Mouse (Mus musculus) left cerebral cortex, adult 11 months (tissue): ENCODE measurements around the gene Trim58.
A peak's percentile ranks its signal among the peaks of the same experiment; 100 is the strongest.

ENCODE experiments used
- DNase-seq: peaks from one replicate; pipeline ENCODE4 v3.0.0; 2022; ENCODE audit warnings: low spot score

Gene Trim58

GRCm38 (mm10) chr11:58640272-58640867 lies at the start of gene Trim58:
Gene Trim58, plus strand, starts transcription at chr11:58640465.
- DNase-seq: no peak

- no peak for DNase-seq
Observed at GRCm38 (mm10) chr11:58594814-58595213, 45.5 kb upstream of the Trim58 start, which contains the start of gene Olfr324. Gene Olfr324, plus strand, starts transcription at chr11:58595114.

DNA sequence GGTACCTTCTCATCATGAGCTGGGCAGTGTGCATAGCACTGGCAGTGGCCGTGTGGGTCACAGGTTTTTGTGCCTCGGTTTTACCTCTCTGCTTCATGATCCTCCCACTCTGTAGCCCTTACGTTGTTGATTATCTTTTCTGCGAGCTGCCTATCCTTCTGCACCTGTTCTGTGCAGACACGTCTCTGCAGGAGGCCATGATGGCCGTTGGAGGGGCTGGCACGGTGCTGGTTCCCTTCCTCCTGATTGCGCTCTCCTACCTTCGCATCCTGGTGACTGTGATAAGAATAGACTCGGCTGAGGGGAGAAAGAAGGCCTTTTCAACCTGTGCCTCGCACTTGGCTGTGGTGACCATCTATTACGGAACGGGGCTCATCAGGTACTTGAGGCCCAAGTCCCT lies 42.4 kb upstream of the Trim58 start:
- no peak for DNase-seq

- DNase-seq: no peak
Observed at GRCm38 (mm10) chr11:58602062-58602461, 38.2 kb upstream of the Trim58 start.

DNA sequence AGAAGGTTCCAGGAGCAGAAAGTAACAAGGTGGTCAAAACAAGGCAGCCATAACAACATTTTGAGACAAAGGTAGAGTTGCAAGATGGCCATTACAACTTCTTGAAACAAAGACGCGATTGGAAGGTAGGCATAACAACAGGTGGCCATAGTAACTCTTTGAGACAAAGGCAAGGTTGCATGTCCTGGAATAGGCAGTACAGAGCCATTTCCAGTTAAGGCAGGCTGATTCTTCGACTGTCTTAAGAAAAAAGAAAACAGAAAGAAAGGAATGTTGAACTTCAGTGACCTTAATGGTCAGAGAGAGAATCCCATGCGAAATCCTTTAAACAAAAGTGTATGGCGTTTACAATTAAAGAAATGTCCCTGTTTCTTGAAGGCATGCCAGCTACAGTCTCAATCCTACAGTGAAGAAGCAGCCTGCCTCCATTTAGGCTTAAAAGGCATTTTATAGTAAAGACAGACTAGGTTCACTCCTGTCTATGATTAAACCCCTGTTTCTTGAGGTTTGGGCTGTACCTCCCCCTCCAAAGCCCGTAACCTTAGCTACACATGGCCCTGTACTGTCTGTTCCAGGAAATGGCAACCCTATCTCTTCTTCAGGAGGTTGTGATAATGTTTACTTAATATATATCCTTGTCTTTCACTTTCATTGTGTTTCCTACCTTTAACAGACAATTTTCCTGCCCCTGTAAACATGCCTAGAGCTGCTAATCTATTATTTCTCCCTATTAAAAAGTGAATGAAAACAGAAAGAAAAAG lies 37.3 kb upstream of the Trim58 start:
- no peak for DNase-seq

DNA sequence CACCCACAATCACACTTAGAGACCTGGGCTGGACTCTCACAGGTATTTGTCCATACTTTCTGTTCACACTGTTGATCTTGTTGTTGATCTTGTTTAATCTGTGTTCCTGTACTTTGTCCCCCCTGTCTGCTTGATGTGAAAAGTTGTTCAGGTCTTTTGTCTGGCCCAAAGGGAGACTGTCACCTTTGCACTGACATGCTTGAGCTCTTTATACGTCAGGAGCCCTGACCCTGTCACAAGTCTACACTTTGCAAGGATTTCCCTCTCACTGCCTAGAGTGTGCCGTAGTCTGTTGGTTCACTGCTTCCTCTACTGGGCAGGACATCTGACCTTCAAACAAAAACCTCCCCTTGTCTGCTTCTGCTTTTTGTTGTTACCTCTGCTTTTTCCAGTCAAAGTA lies 35.6 kb upstream of the Trim58 start:
- no peak for DNase-seq

- DNase-seq: no peak
Observed at GRCm38 (mm10) chr11:58605228-58605627, 35.0 kb upstream of the Trim58 start.

- DNase-seq: no peak
Observed at GRCm38 (mm10) chr11:58606177-58606919, 33.9 kb upstream of the Trim58 start.

DNA sequence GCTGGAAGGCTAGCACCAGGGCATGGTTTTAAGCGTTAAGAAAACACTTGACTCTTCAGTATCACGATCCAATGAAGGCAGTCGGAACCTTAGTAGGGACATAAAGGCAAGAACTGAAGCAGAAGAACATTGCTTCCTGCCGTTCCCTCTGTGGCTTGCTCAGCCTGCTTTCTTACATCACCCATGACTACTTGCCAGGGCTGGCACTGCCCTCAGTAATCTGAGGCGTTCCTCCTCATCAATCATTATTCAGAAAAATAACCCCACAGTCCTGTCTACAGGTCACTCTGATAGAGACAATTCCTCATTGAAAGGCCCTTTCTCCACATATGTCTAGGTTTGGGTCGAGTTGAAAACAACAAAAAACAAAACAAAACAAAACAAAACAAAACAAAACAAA lies 33.2 kb upstream of the Trim58 start:
- no peak for DNase-seq

DNA sequence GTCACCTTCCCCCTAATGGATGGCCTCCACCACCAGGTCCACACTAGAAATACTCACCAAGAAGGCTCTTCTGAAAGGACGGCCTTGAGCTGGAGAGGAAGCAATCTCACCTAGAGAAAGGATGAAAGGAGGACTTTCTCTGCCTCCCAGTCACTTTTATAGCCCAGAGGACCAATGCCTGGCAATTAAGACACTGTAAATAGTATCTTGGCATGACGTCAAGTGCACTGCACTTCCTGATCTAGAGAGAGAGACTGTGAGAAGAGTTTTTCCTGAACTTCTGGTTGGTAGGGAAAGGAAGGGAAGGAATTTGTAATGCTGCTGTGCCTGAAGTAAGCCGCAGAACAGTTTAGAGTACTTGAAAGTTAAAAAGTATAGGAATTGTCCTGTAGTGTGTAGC lies 26.9 kb upstream of the Trim58 start:
- no peak for DNase-seq

GRCm38 (mm10) chr11:58614526-58614925 lies 25.7 kb upstream of the Trim58 start:
- no peak for DNase-seq

DNA sequence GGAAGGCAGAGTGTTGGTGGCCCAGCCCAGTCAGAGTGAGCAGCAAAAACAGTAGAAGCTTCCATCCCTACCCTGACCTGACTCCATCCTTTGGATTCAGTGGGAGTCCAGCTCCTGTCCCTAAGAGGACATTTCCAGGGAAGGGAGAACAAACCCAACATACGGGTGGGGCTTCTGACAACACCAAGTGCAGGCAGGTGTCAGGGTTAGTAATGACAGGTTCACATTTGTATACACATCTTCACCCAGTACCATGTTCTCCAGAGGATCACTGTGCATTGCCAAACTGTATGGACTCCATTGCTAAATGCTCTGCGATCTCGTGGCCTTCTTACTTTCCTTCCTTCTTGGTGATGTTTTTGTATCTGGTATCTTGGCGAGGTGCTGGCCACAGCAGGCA lies 24.3 kb upstream of the Trim58 start, which contains the start of gene 2210407C18Rik:
TSS of gene 2210407C18Rik (minus strand) at position 101 of the 400 bp plus-strand sequence.
- no peak for DNase-seq

DNA sequence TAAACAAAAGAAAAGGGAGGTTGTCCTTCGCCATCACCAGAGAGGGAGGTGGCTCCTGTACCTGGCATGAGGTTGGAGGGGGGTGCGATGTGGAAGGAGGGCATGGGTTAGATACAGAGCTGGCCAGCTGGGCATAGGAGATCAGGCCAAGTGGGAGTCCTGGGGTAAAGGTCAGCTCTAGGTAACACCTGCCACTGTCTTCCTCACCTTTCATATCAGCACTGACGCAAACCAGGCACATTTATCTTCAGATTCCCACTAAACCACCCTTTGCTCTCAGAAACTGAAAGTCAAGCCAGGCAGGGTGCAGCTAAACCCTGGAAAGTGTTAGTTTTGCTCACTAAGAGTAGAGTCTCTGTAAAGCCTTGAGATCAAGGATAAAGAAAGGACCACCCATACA lies 21.9 kb upstream of the Trim58 start:
- no peak for DNase-seq

DNA sequence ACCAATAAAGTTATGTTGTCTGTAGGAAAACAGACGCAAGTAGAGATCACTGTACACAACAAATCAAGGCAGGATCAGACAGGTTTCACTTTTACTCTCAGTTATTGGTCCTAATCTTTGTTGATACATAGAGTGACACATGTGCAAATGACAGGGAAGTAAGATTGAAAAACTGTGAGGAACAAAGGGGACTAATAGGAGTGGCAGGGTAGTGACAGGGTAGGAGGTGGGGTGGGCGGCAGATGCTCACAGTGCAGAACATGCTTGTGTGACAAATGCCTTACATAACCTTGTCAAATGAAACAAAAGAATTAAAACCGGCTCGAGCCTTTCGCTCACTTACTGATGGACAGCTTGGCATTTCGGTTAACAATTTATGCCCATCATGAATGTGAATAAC lies 21.5 kb upstream of the Trim58 start:
- DNase-seq: peak; percentile 7

DNA sequence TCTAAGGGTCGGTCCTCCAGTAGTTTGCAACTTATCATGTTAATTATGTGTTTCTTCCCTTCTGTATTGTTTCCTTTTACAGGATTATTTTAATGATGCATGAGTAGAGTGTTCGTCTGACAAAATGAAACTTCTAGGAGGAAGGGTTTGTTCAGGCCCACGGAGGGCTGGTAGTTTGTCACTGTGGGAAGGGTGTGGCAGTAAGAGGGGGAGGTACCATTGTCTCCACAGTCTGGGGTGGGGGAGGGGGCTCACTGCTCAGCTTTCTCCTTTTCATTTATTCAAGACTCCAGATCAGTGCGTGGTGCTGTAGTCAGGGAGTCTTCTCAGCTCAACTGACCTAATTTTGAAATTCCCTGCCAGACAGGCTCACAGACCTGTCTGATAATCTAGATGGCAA lies 14.1 kb upstream of the Trim58 start:
- DNase-seq: no peak

GRCm38 (mm10) chr11:58630401-58630800 lies 9.9 kb upstream of the Trim58 start, which contains the start of gene Olfr323:
Gene Olfr323, minus strand, starts transcription at chr11:58630501.
- DNase-seq: no peak

DNA sequence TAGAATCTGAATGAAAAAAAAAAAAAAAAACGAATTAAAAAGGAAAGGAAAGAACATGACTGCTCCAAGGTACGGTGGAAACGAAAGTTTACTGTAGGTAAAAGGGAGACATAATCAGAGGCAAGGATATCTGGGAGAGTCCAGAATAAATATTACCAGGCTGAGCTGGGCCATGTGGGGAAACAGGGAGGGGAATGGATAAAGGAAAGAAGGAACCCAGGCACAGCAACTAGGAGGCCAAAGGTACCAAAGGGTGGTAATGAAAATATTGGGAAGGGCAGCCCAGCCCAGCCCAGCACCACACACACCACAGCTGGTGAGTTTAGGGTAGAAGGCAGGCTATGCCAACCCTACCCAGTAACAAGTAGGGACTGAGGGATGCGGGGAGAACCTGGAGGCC lies 5.4 kb upstream of the Trim58 start:
- no peak for DNase-seq

- DNase-seq: no peak
Observed at GRCm38 (mm10) chr11:58636376-58636977, 3.8 kb upstream of the Trim58 start.

DNA sequence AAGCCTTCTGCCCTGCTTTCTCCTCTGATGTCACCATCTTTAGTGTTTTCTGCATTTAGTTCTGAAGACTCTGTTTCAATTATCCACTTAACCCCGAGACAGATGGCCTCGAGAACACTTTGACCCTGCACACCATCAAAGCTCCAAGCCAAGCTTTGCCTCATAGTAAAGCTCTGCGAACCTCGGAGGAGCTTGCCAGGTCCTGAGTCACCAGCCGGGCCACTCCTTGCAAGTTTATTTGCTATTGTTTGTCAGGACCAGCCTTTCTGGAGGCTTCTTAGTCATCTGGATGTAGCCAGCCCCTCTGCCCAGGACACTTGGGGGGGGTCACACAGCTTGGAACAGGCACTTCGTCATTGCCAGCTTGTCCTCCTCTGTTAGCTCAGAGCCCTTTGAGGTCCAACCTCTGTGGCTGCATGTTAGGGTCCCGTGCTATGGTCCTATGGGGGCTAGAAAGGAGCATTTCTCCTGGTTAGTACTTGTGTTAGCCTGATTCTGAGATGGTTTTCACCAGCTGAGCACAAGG lies 2.0 kb upstream of the Trim58 start:
- DNase-seq: no peak

- DNase-seq: no peak
Observed at GRCm38 (mm10) chr11:58641057-58641456, 792 bp downstream of the Trim58 start.

DNA sequence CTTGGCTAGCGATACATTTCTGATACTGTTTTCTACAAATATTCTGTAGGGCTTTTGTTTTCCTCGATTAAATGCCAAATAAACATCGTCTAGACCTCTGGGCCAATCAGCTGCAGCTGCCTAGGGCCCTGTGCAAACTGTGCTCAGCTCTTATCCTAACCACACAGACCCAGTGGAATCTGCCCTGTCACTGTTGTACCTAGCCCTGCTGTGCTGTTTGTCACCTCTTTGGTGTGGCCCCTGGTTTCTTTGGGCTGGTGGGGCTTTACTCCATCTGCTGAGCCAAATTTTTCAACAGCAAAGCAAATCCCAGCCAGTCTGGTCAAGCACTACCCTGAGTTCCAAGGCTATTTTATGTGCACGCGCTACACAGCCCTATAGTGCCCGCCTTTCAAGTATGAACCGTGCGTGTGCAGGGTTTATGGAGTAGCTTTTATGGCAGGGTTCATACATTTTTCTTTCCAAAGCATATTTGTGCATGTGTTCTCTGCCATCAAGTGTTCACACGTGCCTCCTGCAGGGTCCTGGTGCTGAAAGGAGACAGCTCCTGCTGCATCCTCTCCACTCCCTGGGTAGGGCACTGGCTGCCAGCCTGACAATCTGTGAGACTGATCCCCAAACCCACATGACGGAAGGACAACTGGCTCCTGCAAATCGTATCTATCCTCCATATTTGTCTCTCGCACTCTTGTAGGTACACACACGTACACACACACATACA lies 1.5 kb downstream of the Trim58 start:
- DNase-seq: no peak

GRCm38 (mm10) chr11:58643350-58643749 lies 3.1 kb downstream of the Trim58 start:
- DNase-seq: no peak
